Mouse (Mus musculus) limb, embryonic 15.5 days (tissue): ENCODE data around the gene Cpsf6. TPM values are rescaled to one million over a fixed set of nuclear protein-coding genes. Genes with fewer than 3 reads are reported as not detected.

ENCODE experiments used
- ATAC-seq: fragments of 200-750 bp; cut with Nextera tagmentation; 2 replicates; pipeline ENCODE4 v1.8.0; 2017; ENCODE audit warnings: low read depth, moderate TSS enrichment; ENCODE audit not compliant: insufficient number of reproducible peaks, low FRiP score, low TSS enrichment
- H3K27ac ChIP-seq: fragments of 300-500 bp; sonication (generic); 2 replicates; pipeline ENCODE4 v1.5.1; 2015; ENCODE audit warnings: moderate library complexity, mild to moderate bottlenecking, inconsistent platforms
- H3K27me3 ChIP-seq: fragments of 300-500 bp; sonication (generic); 2 replicates; pipeline ENCODE4 v1.6.1; 2015; ENCODE audit warnings: inconsistent platforms
- H3K36me3 ChIP-seq: fragments of 300-500 bp; sonication (generic); 2 replicates; pipeline ENCODE4 v1.6.1; 2015; ENCODE audit warnings: inconsistent platforms
- H3K4me1 ChIP-seq: fragments of 300-500 bp; sonication (generic); 2 replicates; pipeline ENCODE4 v1.6.1; 2015; ENCODE audit warnings: inconsistent platforms
- H3K4me2 ChIP-seq: fragments of 300-500 bp; sonication (generic); 2 replicates; pipeline ENCODE4 v1.6.1; 2015; ENCODE audit warnings: mild to moderate bottlenecking, inconsistent platforms
- H3K4me3 ChIP-seq: fragments of 300-500 bp; sonication (generic); 2 replicates; pipeline ENCODE4 v1.5.1; 2015; ENCODE audit warnings: mild to moderate bottlenecking, inconsistent platforms
- H3K9ac ChIP-seq: fragments of 300-500 bp; sonication (generic); 2 replicates; pipeline ENCODE4 v1.6.1; 2015; ENCODE audit warnings: inconsistent platforms
- H3K9me3 ChIP-seq: fragments of 300-500 bp; sonication (generic); 2 replicates; pipeline ENCODE4 v1.6.1; 2016; ENCODE audit warnings: inconsistent platforms
- WGBS: fragments of 180-500 bp; shearing (Covaris S2); methylation state at CpG from one replicate; pipeline ENCODE4 v1.1.7; 2015; 5-methylcytosine and 5-hydroxymethylcytosine counted together
- polyA plus RNA-seq: library from polyadenylated mRNA; unstranded; fragments of >200 nt; fragmentation: Nextera tagmentation; extraction: Ambion mirVana; gene quantifications from 2 replicates; pipeline ENCODE4 v1.2.1, GENCODE M21; 2015

The Cpsf6 gene
- polyA plus RNA-seq: 125 TPM in 2 replicates

DNA sequence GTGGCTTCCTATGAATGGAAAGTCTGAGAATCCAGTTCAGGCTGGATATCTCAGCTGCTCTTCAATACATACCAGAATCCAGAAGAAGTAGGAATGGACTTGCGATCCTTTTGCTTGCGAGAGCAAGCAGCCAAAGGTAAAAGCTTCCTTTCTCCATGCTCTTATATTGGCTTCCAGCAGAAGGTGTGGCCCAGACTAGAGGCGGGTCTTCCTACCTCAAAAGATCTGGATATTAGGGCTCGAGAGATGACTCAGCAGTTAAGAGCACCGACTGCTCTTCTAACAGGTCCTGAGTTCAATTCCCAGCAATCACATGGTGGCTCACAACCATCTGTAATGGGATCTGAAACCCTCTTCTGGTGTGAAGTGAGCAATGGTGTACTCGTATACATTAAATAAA, at the start of gene Cpsf6:
Cpsf6 (minus strand) TSS at position 108 of the 400 bp plus-strand sequence.
- no peak for ATAC-seq
- Histone ChIP-seq H3K9me3 (no peaks in the 10 kb centered on the region), H3K9ac (no peak within 1 kb of the TSS), H3K4me1 (no peaks in the 10 kb centered on the region), H3K4me3 (no peak within 1 kb of the TSS), H3K27me3 (no peaks in the 10 kb centered on the region), H3K36me3 (no peaks in the 10 kb centered on the region), H3K4me2 (no peak within 1 kb of the TSS), H3K27ac (no peak within 1 kb of the TSS)
- WGBS: 81% methylated on average over 6 of the region's 6 CpGs

DNA sequence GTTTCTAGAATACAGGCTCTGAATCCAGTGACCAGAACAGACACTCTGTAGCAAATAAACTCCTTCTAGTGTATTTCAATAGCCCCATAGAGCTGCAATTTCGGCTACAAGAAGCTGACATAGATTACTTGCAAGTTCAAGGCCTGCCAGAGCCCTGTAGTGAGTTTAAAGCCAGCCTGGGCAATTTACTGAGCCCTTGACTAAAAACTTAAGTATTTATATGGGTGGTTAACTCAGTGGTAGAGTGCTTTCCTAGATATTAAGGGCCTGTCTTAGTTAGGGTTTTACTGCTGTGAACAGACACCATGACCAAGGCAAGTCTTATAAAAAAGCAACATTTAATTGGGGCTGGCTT, 46.8 kb upstream of the Cpsf6 start:
- no peaks in the 10 kb centered on the region for H3K9me3 ChIP-seq
- no peak overlapping the region for H3K4me2 ChIP-seq
- no peak for ATAC-seq
- no peak overlapping the region for H3K9ac ChIP-seq
- H3K36me3 ChIP-seq: no peaks in the 10 kb centered on the region
- 63% methylated on average over 1 of the region's 1 CpGs for WGBS
- no peak overlapping the region for H3K27ac ChIP-seq
- no peak overlapping the region for H3K4me3 ChIP-seq
- no peaks in the 10 kb centered on the region for H3K4me1 ChIP-seq
- H3K27me3 ChIP-seq: 0 out of 2 replicates have a peak, but pooled peaks cover 2% of the 10 kb centered on the region

DNA sequence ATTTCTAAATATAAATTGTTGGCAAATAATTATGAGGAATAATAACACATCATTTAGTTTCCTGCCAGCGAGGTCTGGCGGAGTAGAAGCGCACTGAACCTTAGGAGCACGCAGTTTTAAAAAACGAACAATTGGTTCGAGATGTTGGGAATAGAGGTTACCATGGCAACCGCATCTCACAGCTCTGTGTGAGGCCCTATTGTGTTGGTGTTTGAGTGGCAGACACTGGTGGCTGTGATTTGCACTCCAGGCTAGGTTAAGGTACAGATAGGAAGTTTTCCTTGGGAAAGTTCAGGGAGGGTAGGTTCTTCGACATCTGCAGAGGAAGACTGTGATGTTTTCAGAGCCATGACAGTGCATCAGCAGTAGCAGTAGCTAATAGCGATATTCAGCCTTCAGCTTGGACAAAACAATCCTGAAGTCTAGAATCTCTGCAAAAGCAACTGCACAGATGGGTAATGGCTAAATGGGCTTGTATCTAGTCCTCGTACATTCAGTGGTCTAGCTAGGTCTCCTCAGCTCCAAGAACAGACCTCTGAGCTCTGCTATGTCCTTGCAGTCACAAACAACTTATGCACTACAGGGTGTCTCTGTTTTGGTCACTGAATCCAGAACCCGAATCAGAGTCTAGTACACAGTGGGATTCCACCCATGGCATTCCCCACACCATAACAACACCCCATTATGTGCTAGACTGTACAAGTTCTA, 46.2 kb upstream of the Cpsf6 start:
- WGBS: 53% methylated on average over 11 of the region's 11 CpGs

DNA sequence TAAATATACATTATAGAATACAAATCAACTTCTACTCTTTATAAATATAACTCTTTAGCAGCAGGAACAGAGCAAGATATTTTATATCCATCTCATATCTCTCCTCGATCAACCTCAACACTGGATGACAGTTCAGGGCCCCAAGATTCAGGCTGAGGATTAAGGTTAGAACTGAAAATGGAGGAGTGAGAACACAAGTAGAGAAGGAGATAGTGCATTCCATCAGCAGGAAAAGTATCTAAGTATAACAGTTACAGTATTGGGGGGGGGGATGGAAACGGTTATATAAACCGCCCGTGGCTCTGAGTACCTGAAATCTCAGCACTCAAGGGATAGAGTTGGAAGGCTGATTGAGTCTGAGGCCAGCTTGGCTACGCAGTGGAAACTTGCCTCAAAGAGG, 45.2 kb upstream of the Cpsf6 start:
- H3K4me3 ChIP-seq: no peak overlapping the region
- no peaks in the 10 kb centered on the region for H3K36me3 ChIP-seq
- H3K4me1 ChIP-seq: no peaks in the 10 kb centered on the region
- H3K27ac ChIP-seq: no peak overlapping the region
- no peak overlapping the region for H3K4me2 ChIP-seq
- no peak overlapping the region for H3K9ac ChIP-seq
- H3K27me3 ChIP-seq: 0 out of 2 replicates have a peak, but pooled peaks cover 2% of the 10 kb centered on the region
- no peak for ATAC-seq
- 85% methylated on average over 5 of the region's 5 CpGs for WGBS
- H3K9me3 ChIP-seq: no peaks in the 10 kb centered on the region

More for the DNA sequence above, 46.2 kb upstream of the Cpsf6 start:
- Histone ChIP-seq H3K36me3 (no peaks in the 10 kb centered on the region), H3K4me3 (no peak overlapping the region), H3K4me2 (no peak overlapping the region), H3K9ac (no peak overlapping the region), H3K4me1 (no peaks in the 10 kb centered on the region), H3K9me3 (no peaks in the 10 kb centered on the region), H3K27me3 (0 out of 2 replicates have a peak, but pooled peaks cover 2% of the 10 kb centered on the region), H3K27ac (no peak overlapping the region)
- ATAC-seq: no peak

DNA sequence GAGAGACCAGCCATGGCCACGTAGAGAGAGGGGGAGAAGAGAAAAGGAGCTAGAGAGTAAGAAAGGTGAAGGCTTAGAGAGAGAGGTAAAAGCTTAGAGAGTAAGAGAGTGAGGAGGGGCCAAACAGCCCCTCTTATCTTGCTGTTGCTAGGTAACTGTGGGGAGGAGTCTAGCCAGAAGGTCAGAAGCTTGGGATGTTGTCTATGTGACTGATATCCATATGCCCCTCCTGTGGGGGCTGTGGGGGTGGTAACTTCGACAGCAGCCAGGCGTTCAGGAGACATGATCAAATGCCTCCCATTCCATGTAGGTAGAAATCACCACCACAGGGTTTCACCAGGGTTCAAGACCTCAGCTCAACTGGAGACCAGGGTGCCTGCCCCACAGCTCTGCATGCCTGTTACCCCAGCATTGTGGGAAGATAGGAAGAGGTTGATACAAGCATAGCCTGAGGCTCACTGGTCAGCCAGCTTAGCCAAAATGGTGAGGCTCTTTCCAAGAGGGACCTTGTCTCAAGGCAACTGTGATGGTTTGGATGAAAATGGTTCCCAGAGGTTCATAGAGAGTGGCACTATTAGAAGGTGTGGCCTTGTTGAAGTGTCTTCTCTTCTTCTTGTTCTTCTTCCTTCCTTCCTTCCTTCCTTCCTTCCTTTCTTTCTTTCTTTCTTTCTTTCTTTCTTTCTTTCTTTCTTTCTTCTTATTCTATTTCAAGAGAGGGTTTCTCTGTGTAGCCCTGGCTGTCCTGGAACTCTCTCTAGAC, 44.5 kb upstream of the Cpsf6 start:
- 69% methylated on average over 3 of the region's 3 CpGs for WGBS
- Histone ChIP-seq H3K4me1 (no peaks in the 10 kb centered on the region), H3K27me3 (0 out of 2 replicates have a peak, but pooled peaks cover 2% of the 10 kb centered on the region), H3K36me3 (no peaks in the 10 kb centered on the region), H3K9me3 (no peaks in the 10 kb centered on the region), H3K9ac (no peak overlapping the region), H3K4me2 (no peak overlapping the region), H3K27ac (no peak overlapping the region), H3K4me3 (no peak overlapping the region)
- no peak for ATAC-seq

DNA sequence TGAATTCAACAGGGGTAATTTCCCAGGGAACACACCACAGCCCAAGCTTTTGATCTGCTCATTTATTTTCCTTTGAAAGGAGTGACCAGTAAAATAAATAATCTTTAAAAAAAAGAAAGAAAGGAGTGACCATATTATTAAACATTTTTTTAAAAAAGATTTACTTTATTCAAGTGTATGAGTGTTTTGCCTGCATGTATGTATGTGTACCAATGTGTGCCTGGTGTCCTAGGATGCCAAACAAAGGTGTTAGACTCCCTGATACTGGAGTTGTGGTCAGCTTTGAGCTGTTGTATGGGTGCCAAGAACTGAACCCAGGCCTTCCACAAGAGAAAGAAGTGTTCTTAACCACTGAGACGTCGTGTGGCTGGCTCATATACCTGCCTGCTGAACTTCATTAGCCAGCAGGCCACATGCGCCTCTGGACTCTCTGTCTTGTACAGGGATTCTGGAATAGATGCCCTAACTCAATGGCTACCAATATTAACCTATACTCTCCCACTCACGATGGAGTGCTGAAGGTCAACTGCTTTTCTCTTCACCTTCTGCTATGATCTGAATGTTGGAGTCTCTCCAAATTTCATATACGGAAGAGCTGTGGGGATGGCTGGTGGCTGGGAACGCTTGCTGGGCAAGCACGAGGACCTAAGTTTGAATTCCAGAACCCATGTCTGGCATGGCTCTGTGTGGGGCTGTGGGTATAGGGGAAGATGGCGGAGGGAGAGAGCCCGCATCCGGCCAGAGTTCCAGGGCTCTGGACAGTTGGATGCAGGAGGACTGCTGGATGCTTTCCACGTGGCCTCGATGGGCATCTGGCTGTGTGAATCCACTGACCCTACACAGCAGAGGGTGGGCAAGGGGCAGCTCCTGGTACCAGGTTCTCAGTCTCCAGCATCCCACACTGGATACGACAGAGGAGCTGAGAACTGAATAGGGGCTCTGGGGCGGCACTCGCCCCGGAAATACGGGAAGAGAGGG, 43.5 kb upstream of the Cpsf6 start:
- Histone ChIP-seq H3K27me3 (peaks cover 6% of the 10 kb centered on the region; the same call in 1 of the 2 replicates), H3K4me1 (peaks cover under 1% of the 10 kb centered on the region; the same call in 1 of the 2 replicates), H3K4me3 (no peak overlapping the region), H3K9me3 (no peaks in the 10 kb centered on the region), H3K4me2 (no peak overlapping the region), H3K36me3 (no peaks in the 10 kb centered on the region), H3K9ac (no peak overlapping the region), H3K27ac (no peak overlapping the region)
- 84% methylated on average over 17 of the region's 17 CpGs for WGBS
- ATAC-seq: no peak

DNA sequence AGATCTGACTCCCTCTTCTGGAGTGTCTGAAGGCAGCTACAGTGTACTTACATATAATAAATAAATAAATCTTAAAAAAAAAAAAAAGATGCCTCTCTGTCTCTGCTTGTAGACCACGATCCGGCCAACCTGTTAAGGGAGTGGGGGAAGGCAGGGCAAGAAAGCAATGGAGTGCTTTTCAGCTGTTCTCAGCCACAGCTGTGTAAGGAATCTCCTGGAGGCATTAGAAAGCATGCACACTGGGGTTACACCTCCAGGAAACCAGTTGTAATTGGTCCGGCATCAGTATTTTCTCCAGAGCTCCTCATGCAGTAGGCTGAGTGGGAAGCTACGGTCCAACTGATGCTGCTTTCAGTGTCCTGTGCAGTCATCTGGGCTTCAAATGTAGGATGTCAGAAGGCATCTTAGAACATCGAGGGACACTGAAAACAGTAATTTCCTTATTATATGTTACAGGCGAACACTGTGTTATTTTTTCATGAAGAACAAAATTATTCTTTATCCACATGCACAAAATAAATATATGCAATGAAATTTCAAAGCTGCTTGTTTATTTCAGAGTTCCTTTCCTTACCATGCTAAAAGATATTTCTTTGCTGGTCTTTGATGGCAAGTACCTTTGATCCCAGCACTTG, 42.5 kb upstream of the Cpsf6 start:
- no peaks in the 10 kb centered on the region for H3K9me3 ChIP-seq
- WGBS: 66% methylated on average over 6 of the region's 6 CpGs
- peaks cover 10% of the 10 kb centered on the region for H3K4me1 ChIP-seq

DNA sequence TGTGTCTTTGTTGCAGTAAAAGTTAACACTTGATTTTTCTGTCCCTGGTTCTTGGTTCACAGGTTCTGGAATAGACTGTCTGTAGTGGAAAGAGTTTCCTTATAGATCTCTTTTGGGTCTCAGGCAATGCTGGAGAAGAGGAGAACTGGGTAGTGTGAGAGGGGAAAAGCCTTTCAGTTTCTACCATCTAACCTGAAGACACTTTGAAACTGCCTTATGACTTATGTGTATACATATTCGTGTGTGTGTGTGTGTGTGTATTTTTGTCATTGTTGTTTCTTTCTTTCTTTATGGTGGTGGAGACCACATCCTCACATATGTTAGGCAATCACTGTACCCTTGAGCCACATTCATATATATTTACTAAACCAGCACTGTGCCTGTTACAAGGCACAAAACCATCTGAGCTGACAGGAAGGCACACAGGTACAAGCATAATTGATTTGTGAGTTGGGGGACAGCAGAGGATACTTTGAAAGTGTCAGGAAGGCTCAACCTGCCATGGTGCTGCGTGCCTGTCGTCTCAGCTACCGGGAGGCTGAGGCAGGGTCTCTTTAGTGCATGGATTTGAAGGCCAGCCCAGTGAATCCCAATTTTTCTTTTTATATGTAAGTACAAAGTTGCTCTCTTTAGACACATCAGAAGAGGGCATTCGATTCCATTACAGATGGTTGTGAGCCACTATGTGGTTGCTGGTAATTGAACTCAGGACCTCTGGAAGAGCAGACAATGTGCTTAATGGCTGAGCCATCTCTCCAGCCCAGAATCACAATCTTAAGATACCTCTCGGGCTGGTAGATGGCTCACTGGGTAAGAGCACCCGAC, 41.7 kb upstream of the Cpsf6 start:
- no peak overlapping the region for H3K4me2 ChIP-seq
- 83% methylated on average over 7 of the region's 7 CpGs for WGBS
- no peaks in the 10 kb centered on the region for H3K36me3 ChIP-seq

More for the DNA sequence above, 42.5 kb upstream of the Cpsf6 start:
- H3K4me3 ChIP-seq: no peak overlapping the region
- H3K4me2 ChIP-seq: no peak overlapping the region
- H3K36me3 ChIP-seq: no peaks in the 10 kb centered on the region
- H3K27ac ChIP-seq: no peak overlapping the region
- H3K9ac ChIP-seq: no peak overlapping the region
- H3K27me3 ChIP-seq: peaks cover 6% of the 10 kb centered on the region; the same call in 1 of the 2 replicates
- no peak for ATAC-seq

DNA sequence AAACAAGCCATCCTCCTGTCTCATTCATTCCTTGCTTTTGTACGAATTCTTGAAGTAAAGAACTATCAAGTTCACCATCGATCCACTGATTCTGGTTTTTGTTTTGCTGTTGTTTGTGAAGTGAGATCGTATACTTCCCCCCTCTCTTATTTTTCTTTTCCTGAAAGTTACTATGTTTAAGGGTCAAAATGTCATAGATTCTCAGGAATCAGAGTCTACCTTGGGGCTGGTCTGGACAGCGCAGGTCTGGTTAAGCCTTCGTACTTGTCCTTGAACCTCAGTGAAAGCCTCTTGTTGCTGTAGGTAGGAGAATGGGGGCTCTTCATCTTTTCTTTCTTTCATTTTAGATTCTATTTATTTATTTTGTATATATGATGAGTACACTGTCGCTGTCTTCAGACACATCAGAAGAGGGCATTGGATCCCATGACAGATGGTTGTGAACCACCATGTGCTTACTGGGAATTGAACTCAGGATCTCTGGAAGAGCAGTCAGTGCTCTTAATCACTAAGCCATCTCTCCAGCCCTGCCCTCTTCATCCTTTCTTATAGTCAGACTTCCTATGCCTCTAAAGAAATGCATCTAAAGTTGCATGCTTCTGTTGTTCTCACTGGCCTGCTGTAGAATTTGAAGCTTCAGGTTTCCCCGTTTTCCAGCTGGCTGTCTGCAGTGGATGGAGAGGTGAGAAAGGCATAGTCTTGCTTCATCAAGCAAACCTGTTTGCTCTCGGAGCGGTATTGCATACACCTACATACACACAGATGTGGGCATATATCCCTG, 40.9 kb upstream of the Cpsf6 start:
- Histone ChIP-seq H3K4me1 (peaks cover 12% of the 10 kb centered on the region), H3K27me3 (peaks cover 6% of the 10 kb centered on the region; the same call in 1 of the 2 replicates), H3K9me3 (no peaks in the 10 kb centered on the region), H3K27ac (no peak overlapping the region), H3K9ac (no peak overlapping the region), H3K4me3 (no peak overlapping the region), H3K36me3 (no peaks in the 10 kb centered on the region), H3K4me2 (no peak overlapping the region)
- 86% methylated on average over 9 of the region's 9 CpGs for WGBS
- ATAC-seq: no peak

More for the DNA sequence above, 41.7 kb upstream of the Cpsf6 start:
- ATAC-seq: no peak
- Histone ChIP-seq H3K9ac (no peak overlapping the region), H3K4me1 (peaks cover 12% of the 10 kb centered on the region), H3K9me3 (no peaks in the 10 kb centered on the region), H3K27ac (no peak overlapping the region), H3K4me3 (no peak overlapping the region), H3K27me3 (peaks cover 6% of the 10 kb centered on the region; the same call in 1 of the 2 replicates)
